Mouse (Mus musculus) stomach, postnatal 0 days (tissue): ENCODE measurements at regions not wholly inside any gene's neighbourhood (a gene's known extent, or its start where the extent isn't known, plus 50 kb on each side); places are given as distances from the start of the nearest gene placed in this dataset.

ENCODE experiments used
- CTCF ChIP-seq: IDR thresholded peaks from 2 replicates; pipeline ENCODE4 v1.5.1; 2016; ENCODE audit warnings: antibody characterized with exemption, low read depth, mild to moderate bottlenecking, moderate library complexity
- EP300 ChIP-seq: optimal IDR thresholded peaks from 2 replicates; pipeline ENCODE3; 2016; ENCODE audit warnings: antibody characterized with exemption

DNA sequence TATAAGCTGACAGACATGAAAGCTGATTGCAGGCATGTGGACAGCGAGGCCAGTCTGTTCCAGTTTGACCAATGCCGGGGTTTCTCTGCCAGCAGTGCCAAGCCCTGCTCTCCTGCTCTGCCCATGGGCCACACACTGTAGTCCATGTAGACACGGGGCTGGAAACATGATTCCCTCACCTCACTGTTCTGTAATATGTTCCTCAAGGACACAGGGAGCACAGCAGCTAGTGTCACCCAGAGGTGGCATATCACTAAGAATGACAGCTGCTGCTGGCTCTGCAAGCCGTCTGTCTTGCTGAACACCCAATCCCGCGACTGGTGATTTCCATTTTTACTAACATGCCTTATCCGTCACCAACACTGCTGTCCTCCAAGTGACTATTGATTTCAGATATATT is 339.9 kb downstream of the Lpin1 start:
- TF ChIP-seq CTCF (no peak), EP300 (no peak)
